Mouse (Mus musculus): ENCODE data around the gene Ucp2.

DNA sequence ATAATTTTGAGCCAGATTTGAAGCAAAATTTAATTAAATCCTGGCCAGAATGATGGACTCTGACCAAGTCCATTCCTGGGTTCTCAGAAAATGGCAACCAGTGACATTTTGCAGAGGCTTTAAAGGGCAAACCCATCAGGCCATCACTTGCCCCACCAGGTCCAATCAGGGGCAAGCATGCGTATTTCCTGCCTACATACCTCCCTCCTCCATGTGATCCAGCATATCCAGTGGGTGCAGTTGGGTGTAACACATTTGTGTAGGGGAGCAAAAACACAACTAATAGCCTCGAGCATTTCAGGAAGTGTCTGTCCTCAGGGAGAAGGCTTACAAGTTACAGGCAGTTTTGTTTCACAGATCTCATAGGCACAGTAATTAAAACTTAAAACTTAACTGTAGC, 5.8 kb upstream of the Ucp2 start:
- TF ChIP-seq POLR2A (IDR thresholded peaks at IDR 0.05; ENCODE audit: borderline replicate concordance, low read depth, low read length) = no peak
- TF ChIP-seq CTCF (IDR thresholded peaks at IDR 0.05; ENCODE audit: low read depth, low read length) = no peak

All from bone marrow macrophage, adult 2 months (primary cell).